Mouse (Mus musculus) liver, adult 2 months (tissue): Measurements from ENCODE around the gene Dop1a. TPM values are rescaled to one million over a fixed set of nuclear protein-coding genes. Genes with fewer than 3 reads are reported as not detected.

Experiments
- DNase-seq: peaks from one replicate; pipeline ENCODE4 v3.0.0-alpha.2; 2011; ENCODE audit warnings: low read depth, low spot score; ENCODE audit errors: extremely low read depth
- H3K27ac ChIP-seq: fragments of 200-500 bp; replicated peaks from 2 replicates; pipeline ENCODE4 v1.5.1; 2012; ENCODE audit warnings: low read depth, mild to moderate bottlenecking, control low read depth, inconsistent platforms, low read length; ENCODE audit not compliant: insufficient read depth
- H3K27me3 ChIP-seq: fragments of 200-500 bp; 2 replicates; pipeline ENCODE4 v1.6.1; 2012; ENCODE audit warnings: mild to moderate bottlenecking, moderate library complexity, low read length, inconsistent platforms; ENCODE audit not compliant: control insufficient read depth, insufficient read depth
- H3K36me3 ChIP-seq: fragments of 200-500 bp; 2 replicates; pipeline ENCODE4 v1.6.1; 2012; ENCODE audit warnings: low read length, inconsistent platforms; ENCODE audit not compliant: control insufficient read depth, insufficient read depth
- H3K4me1 ChIP-seq: fragments of 200-500 bp; 2 replicates; pipeline ENCODE4 v1.6.1; 2011; ENCODE audit warnings: low read length; ENCODE audit not compliant: control insufficient read depth, insufficient read depth
- H3K4me3 ChIP-seq: fragments of 200-500 bp; 2 replicates; pipeline ENCODE4 v1.5.1; 2011; ENCODE audit warnings: low read depth, mild to moderate bottlenecking, control low read depth, low read length, moderate library complexity; ENCODE audit not compliant: insufficient read depth
- H3K79me2 ChIP-seq: fragments of 200-500 bp; 2 replicates; pipeline ENCODE4 v1.6.1; 2012; ENCODE audit warnings: inconsistent platforms, mild to moderate bottlenecking, low read length, moderate library complexity; ENCODE audit not compliant: control insufficient read depth, insufficient read depth
- H3K9ac ChIP-seq: fragments of 200-500 bp; 2 replicates; pipeline ENCODE4 v1.6.1; 2012; ENCODE audit warnings: low read depth, mild to moderate bottlenecking, control low read depth, inconsistent platforms, low read length
- CTCF ChIP-seq: fragments of 200-500 bp; IDR thresholded peaks from 2 replicates; pipeline ENCODE4 v1.5.1; 2011; ENCODE audit warnings: low read depth, low read length, control low read depth
- POLR2A ChIP-seq: fragments of 200-500 bp; IDR thresholded peaks from 2 replicates; pipeline ENCODE4 v1.6.1; 2011; ENCODE audit warnings: low read length, control low read depth; ENCODE audit not compliant: insufficient read depth; ENCODE audit errors: extremely low read depth
- WGBS: fragments of 180-500 bp; shearing (Covaris S2); methylation state at CpG from one replicate; pipeline ENCODE4 v1.1.7; 2018; 5-methylcytosine and 5-hydroxymethylcytosine counted together
- polyA plus RNA-seq: library from polyadenylated mRNA; depleted of rRNA; stranded (reverse); fragments of >200 nt; gene quantifications from 2 replicates; pipeline ENCODE4 v1.2.3, GENCODE M21; 2012
- total RNA-seq: library from RNA; depleted of rRNA; stranded (reverse); fragments of >200 nt; gene quantifications from 2 replicates; pipeline ENCODE4 v1.2.3, GENCODE M21; 2014

Dop1a gene
- total and polyA plus RNA-seq, 2 experiments, result 5.9 to 25.9 TPM

- no peak for DNase-seq
- H3K79me2 ChIP-seq, result no peaks in the 10 kb centered on the region
- TF ChIP-seq CTCF (no peak), POLR2A (no peak)
- H3K36me3 ChIP-seq, result peaks cover 48% of the 10 kb centered on the region
- no peaks in the 10 kb centered on the region for H3K4me1 ChIP-seq
- WGBS, result 92% methylated on average over 5 of the region's 5 CpGs
- H3K27me3 ChIP-seq, result no peaks in the 10 kb centered on the region
- no peak overlapping the region for H3K4me3 ChIP-seq
- H3K9ac ChIP-seq, result no peak overlapping the region
- no peak overlapping the region for H3K27ac ChIP-seq
These were observed 46.8 kb downstream of the Dop1a start for GRCm38 (mm10) chr9:86513733-86514132.

DNA sequence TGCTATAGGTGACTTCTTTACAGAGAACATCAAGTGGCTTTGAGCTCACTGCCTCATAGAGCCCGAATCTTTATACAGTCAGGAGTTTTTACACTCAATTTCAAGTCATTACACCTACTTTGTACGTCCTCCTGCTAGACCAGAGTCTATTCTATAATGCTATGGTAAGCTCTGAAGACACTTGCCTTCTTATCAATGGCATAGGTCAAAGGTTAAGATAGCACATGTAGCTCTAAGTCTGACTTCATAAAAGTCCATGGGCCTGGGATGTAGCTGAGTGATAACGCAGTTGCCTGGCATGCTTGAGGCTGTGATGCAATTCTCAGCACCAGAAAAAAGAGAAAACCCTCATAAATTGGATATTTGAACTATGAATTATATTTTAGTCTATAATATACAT, 47.4 kb downstream of the Dop1a start:
- Histone ChIP-seq H3K9ac (no peak overlapping the region), H3K4me3 (no peak overlapping the region), H3K79me2 (no peaks in the 10 kb centered on the region), H3K27ac (no peak overlapping the region), H3K36me3 (peaks cover 45% of the 10 kb centered on the region), H3K27me3 (no peaks in the 10 kb centered on the region), H3K4me1 (no peaks in the 10 kb centered on the region)
- TF ChIP-seq CTCF (no peak), POLR2A (no peak)
- WGBS, result 85% methylated on average over 3 of the region's 3 CpGs
- no peak for DNase-seq

DNA sequence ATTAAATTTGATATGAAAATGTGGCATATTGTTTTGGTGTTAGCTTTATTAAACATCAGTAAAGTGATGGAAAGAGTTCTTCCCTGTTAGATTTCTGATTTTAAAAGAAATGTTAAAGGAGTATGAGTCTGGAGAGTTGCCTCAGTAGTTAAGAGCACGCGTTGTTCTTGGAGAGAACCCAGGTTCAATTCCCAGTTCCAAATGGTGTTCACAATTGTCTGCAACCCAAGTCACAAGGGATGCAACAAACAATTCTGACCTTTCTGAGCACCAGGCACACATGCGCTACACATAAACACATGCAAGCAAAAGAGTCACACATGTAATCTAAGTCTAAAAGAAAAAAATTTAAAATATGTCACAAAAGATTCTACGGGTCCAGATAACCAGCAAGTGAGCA, 47.8 kb downstream of the Dop1a start:
- no peak for DNase-seq
- no peaks in the 10 kb centered on the region for H3K27me3 ChIP-seq
- no peak for TF ChIP-seq CTCF
- no peak for TF ChIP-seq POLR2A
- WGBS, result 90% methylated on average over 4 of the region's 4 CpGs
- H3K9ac ChIP-seq, result no peak overlapping the region
- H3K79me2 ChIP-seq, result no peaks in the 10 kb centered on the region
- no peak overlapping the region for H3K27ac ChIP-seq
- H3K4me1 ChIP-seq, result no peaks in the 10 kb centered on the region
- H3K4me3 ChIP-seq, result no peak overlapping the region
- peaks cover 47% of the 10 kb centered on the region for H3K36me3 ChIP-seq

DNA sequence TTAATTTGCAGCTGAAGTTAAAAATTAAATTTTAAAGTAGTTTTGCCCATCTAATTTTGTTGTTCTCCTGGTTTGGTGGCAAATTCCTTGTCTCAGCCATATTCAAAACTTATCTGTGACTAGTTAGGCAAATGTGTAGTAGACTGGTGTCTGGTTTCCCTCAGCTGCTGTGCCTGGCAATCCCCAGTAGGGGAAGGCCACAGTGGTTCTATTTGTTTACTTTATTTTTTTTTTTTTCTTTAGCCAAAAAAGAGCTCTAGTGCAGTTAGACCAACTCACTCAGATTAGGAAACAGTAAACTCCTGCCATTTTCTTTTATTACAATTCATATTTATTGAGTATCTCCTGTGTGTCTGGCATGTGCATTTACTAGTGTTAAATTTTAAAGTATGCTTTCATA, 55.4 kb downstream of the Dop1a start:
- Histone ChIP-seq H3K79me2 (no peaks in the 10 kb centered on the region), H3K9ac (no peak overlapping the region), H3K27ac (no peak overlapping the region), H3K27me3 (no peaks in the 10 kb centered on the region), H3K36me3 (peaks cover 42% of the 10 kb centered on the region), H3K4me3 (no peak overlapping the region), H3K4me1 (no peaks in the 10 kb centered on the region)
- TF ChIP-seq POLR2A (no peak), CTCF (peak; percentile 18; the same call in 1 of the 2 replicates)
- no peak for DNase-seq

GRCm38 (mm10) chr9:86525600-86525999, 58.6 kb downstream of the Dop1a start:
- Histone ChIP-seq H3K4me3 (no peak overlapping the region), H3K27me3 (no peaks in the 10 kb centered on the region), H3K27ac (no peak overlapping the region), H3K79me2 (no peaks in the 10 kb centered on the region), H3K4me1 (no peaks in the 10 kb centered on the region), H3K9ac (no peak overlapping the region), H3K36me3 (peaks cover 28% of the 10 kb centered on the region)
- TF ChIP-seq POLR2A (no peak), CTCF (no peak)
- 51% methylated on average over 2 of the region's 2 CpGs for WGBS
- DNase-seq, result no peak

DNA sequence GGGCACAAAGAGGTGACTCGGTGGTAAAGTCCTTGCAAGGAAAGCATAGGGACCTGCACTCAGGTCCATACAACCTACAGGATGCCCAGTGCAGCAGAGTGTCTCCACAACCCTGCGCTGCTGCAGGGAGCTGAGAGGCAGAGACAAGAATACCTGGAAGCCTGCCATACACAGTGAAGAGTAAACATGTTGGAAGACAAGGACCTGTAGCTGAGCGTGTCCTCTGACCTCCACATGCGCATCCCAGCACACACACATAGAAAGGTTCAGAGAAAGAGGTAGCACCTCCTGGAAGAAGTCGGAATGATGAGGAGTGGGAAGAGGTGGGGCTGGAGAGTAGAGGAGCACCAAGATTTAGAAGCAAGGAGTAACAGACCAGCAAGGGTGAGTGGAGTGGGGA, 67.1 kb downstream of the Dop1a start:
- DNase-seq, result peak; percentile 68
- no peak for TF ChIP-seq CTCF
- TF ChIP-seq POLR2A, result no peak
- 48% methylated on average over 5 of the region's 5 CpGs for WGBS

More for the DNA sequence above, 67.1 kb downstream of the Dop1a start:
- H3K4me1 ChIP-seq, result no peaks in the 10 kb centered on the region
- H3K9ac ChIP-seq, result no peak overlapping the region
- no peak overlapping the region for H3K4me3 ChIP-seq
- H3K27me3 ChIP-seq, result no peaks in the 10 kb centered on the region
- no peak overlapping the region for H3K27ac ChIP-seq
- peaks cover 12% of the 10 kb centered on the region for H3K36me3 ChIP-seq
- no peaks in the 10 kb centered on the region for H3K79me2 ChIP-seq
